Mouse (Mus musculus): Measurements from ENCODE around the gene Clca3a1. TPM values are rescaled to one million over a fixed set of nuclear protein-coding genes. Genes with fewer than 3 reads are reported as not detected.
A peak's percentile ranks its signal among the peaks of the same experiment; 100 is the strongest.

Clca3a1 gene
- total and polyA plus RNA-seq, 2 experiments from 2014 or later = 11.0 to 16.6 TPM

DNA sequence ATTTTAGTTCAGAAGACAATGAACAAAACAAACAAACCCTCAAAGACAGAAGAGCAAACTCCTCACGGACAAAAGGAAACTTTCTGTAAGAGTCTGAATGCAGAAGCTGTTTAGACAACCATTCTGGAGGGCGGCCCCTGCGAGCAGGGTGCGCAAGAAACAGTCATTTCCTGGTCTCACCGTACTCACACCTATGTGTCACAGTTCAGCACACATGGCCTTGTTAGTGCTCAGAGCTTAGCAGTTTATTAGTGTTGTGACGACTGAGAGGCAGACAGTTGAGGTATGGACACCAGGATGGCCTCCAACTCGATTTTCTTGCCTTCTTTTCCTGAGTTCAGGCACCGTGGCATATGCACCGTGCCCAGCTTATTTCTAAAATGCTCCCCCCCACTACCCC is 44.9 kb downstream of the Clca3a1 start:
- H3K9me3 ChIP-seq (replicated peaks; ENCODE audit: control insufficient read depth, low read length) = no peaks in the 10 kb centered on the region
- peaks cover 45% of the 10 kb centered on the region for H3K4me1 ChIP-seq (ENCODE audit: control insufficient read depth, insufficient read depth)
- peak overlapping the region; percentile 34 for H3K4me2 ChIP-seq (ENCODE audit: low read depth, low read length)
- 57% methylated on average over 9 of the region's 9 CpGs for WGBS
- TF ChIP-seq CTCF (IDR thresholded peaks at IDR 0.05; ENCODE audit: low read depth) (no peak), EP300 (IDR thresholded peaks at IDR 0.05; ENCODE audit: low read depth) (no peak)
- H3K36me3 ChIP-seq (replicated peaks; ENCODE audit: control insufficient read depth, insufficient read depth, low read length) = peaks cover 23% of the 10 kb centered on the region
- H3K9ac ChIP-seq (replicated peaks; ENCODE audit: low read depth, low read length) = 0 out of 2 replicates have a peak overlapping the region, but pooled peaks have one; percentile 6
- ATAC-seq (ENCODE audit: insufficient read depth, low read depth) (no peak), DNase-seq (ENCODE audit: low spot score) (no peak)
- H3K27ac ChIP-seq (ENCODE audit: low read depth) = peak overlapping the region; percentile 57
- no peaks in the 10 kb centered on the region for H3K27me3 ChIP-seq (ENCODE audit: control insufficient read depth, insufficient read depth, low read length)
- no peak overlapping the region; the same call in 1 of the 2 replicates for H3K4me3 ChIP-seq (ENCODE audit: low read depth, low read length)

DNA sequence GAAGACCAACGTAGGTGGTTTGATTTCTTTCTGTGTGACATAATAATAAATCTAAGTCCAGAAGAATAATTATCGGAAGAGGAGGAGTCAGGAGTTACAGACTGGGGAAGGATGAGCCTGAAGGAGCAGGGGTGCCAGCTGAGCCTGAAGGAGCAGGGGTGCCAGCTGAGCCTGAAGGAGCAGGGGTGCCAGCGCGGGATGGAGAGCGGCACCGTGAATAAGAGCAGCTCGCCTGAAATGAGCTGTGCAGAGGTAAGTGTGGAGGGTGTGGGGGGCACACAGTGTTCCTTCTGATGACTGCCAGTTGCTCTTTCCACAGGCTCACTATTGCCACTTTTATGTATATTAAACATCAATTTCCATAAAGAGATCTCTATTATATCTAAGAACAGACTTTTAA is 45.7 kb downstream of the Clca3a1 start:
- Histone ChIP-seq H3K9me3 (replicated peaks; ENCODE audit: control insufficient read depth, low read length) (no peaks in the 10 kb centered on the region), H3K4me3 (ENCODE audit: low read depth, low read length) (no peak overlapping the region), H3K4me2 (ENCODE audit: low read depth, low read length) (peak overlapping the region; percentile 20), H3K27me3 (ENCODE audit: control insufficient read depth, insufficient read depth, low read length) (no peaks in the 10 kb centered on the region), H3K27ac (ENCODE audit: low read depth) (peak overlapping the region; percentile 78), H3K36me3 (replicated peaks; ENCODE audit: control insufficient read depth, insufficient read depth, low read length) (peaks cover 29% of the 10 kb centered on the region), H3K9ac (replicated peaks; ENCODE audit: low read depth, low read length) (no peak overlapping the region), H3K4me1 (ENCODE audit: control insufficient read depth, insufficient read depth) (peaks cover 45% of the 10 kb centered on the region)
- ATAC-seq (ENCODE audit: insufficient read depth, low read depth) = no peak
- WGBS = 57% methylated on average over 7 of the region's 7 CpGs
- DNase-seq (ENCODE audit: low spot score) = no peak
- TF ChIP-seq EP300 (IDR thresholded peaks at IDR 0.05; ENCODE audit: low read depth) = no peak
- no peak for TF ChIP-seq CTCF (IDR thresholded peaks at IDR 0.05; ENCODE audit: low read depth)

DNA sequence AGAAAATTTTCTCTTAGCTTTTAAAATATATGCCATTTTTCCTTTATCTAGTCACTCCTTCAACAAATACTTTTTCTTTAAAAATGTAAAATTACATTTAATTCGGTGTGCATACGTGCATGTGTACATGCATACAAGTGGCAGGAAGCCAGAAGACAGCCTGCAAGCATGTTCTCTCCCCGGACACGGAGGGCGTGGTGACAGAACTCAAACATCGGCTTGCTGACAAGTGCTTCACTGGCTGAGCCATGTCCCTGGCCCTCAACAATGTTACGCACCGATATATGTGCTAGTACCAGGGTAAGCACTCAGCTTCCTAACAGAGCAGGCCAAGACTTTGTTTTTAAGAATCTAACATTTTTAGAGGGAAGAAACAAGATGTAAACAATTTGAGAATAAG is 46.2 kb downstream of the Clca3a1 start:
- no peaks in the 10 kb centered on the region for H3K9me3 ChIP-seq (replicated peaks; ENCODE audit: control insufficient read depth, low read length)
- no peak overlapping the region for H3K4me3 ChIP-seq (ENCODE audit: low read depth, low read length)
- TF ChIP-seq EP300 (IDR thresholded peaks at IDR 0.05; ENCODE audit: low read depth) (no peak), CTCF (IDR thresholded peaks at IDR 0.05; ENCODE audit: low read depth) (no peak)
- H3K36me3 ChIP-seq (replicated peaks; ENCODE audit: control insufficient read depth, insufficient read depth, low read length) = peaks cover 33% of the 10 kb centered on the region
- DNase-seq (ENCODE audit: low spot score) (peak; percentile 57), ATAC-seq (ENCODE audit: insufficient read depth, low read depth) (no peak)
- peak overlapping the region; percentile 20 for H3K4me2 ChIP-seq (ENCODE audit: low read depth, low read length)
- peak overlapping the region; percentile 78 for H3K27ac ChIP-seq (ENCODE audit: low read depth)
- H3K27me3 ChIP-seq (ENCODE audit: control insufficient read depth, insufficient read depth, low read length) = no peaks in the 10 kb centered on the region
- WGBS = 24% methylated on average over 8 of the region's 8 CpGs
- 0 out of 2 replicates have a peak overlapping the region, but pooled peaks have one; percentile 39 for H3K9ac ChIP-seq (replicated peaks; ENCODE audit: low read depth, low read length)
- H3K4me1 ChIP-seq (ENCODE audit: control insufficient read depth, insufficient read depth) = peaks cover 45% of the 10 kb centered on the region

GRCm38 (mm10) chr3:144714126-144714525 is 46.7 kb downstream of the Clca3a1 start:
- ATAC-seq (ENCODE audit: insufficient read depth, low read depth) (0 out of 2 replicates have a peak, but pooled peaks have one; percentile 27), DNase-seq (ENCODE audit: low spot score) (peak; percentile 31)
- 30% methylated on average over 7 of the region's 7 CpGs for WGBS
- Histone ChIP-seq H3K4me2 (ENCODE audit: low read depth, low read length) (peak overlapping the region; percentile 20; the same call in 1 of the 2 replicates), H3K9me3 (replicated peaks; ENCODE audit: control insufficient read depth, low read length) (no peaks in the 10 kb centered on the region), H3K4me3 (ENCODE audit: low read depth, low read length) (no peak overlapping the region), H3K9ac (replicated peaks; ENCODE audit: low read depth, low read length) (0 out of 2 replicates have a peak overlapping the region, but pooled peaks have one; percentile 39), H3K27ac (ENCODE audit: low read depth) (peak overlapping the region; percentile 78), H3K27me3 (ENCODE audit: control insufficient read depth, insufficient read depth, low read length) (no peaks in the 10 kb centered on the region), H3K4me1 (ENCODE audit: control insufficient read depth, insufficient read depth) (peaks cover 45% of the 10 kb centered on the region), H3K36me3 (replicated peaks; ENCODE audit: control insufficient read depth, insufficient read depth, low read length) (peaks cover 35% of the 10 kb centered on the region)
- TF ChIP-seq CTCF (IDR thresholded peaks at IDR 0.05; ENCODE audit: low read depth) (no peak), EP300 (IDR thresholded peaks at IDR 0.05; ENCODE audit: low read depth) (no peak)

- H3K36me3 ChIP-seq (replicated peaks; ENCODE audit: control insufficient read depth, insufficient read depth, low read length) = peaks cover 56% of the 10 kb centered on the region
- WGBS = 71% methylated on average over 6 of the region's 6 CpGs
Measured at GRCm38 (mm10) chr3:144711607-144712206, 49.1 kb downstream of the Clca3a1 start.

More at GRCm38 (mm10) chr3:144711607-144712206, 49.1 kb downstream of the Clca3a1 start:
- Histone ChIP-seq H3K9me3 (replicated peaks; ENCODE audit: control insufficient read depth, low read length) (no peaks in the 10 kb centered on the region), H3K4me2 (ENCODE audit: low read depth, low read length) (no peak overlapping the region), H3K27me3 (ENCODE audit: control insufficient read depth, insufficient read depth, low read length) (no peaks in the 10 kb centered on the region), H3K9ac (replicated peaks; ENCODE audit: low read depth, low read length) (no peak overlapping the region), H3K27ac (ENCODE audit: low read depth) (no peak overlapping the region), H3K4me1 (ENCODE audit: control insufficient read depth, insufficient read depth) (peaks cover 29% of the 10 kb centered on the region), H3K4me3 (ENCODE audit: low read depth, low read length) (no peak overlapping the region)
- no peak for DNase-seq (ENCODE audit: low spot score)
- TF ChIP-seq CTCF (IDR thresholded peaks at IDR 0.05; ENCODE audit: low read depth) (no peak), EP300 (IDR thresholded peaks at IDR 0.05; ENCODE audit: low read depth) (no peak)
- no peak for ATAC-seq (ENCODE audit: insufficient read depth, low read depth)
